Mouse (Mus musculus) stomach, postnatal 0 days (tissue): Measurements from ENCODE around the gene Astn1.

ENCODE experiments used
- CTCF ChIP-seq: IDR thresholded peaks from 2 replicates; pipeline ENCODE4 v1.5.1; 2016; ENCODE audit warnings: antibody characterized with exemption, low read depth, mild to moderate bottlenecking, moderate library complexity
- EP300 ChIP-seq: optimal IDR thresholded peaks from 2 replicates; pipeline ENCODE3; 2016; ENCODE audit warnings: antibody characterized with exemption

DNA sequence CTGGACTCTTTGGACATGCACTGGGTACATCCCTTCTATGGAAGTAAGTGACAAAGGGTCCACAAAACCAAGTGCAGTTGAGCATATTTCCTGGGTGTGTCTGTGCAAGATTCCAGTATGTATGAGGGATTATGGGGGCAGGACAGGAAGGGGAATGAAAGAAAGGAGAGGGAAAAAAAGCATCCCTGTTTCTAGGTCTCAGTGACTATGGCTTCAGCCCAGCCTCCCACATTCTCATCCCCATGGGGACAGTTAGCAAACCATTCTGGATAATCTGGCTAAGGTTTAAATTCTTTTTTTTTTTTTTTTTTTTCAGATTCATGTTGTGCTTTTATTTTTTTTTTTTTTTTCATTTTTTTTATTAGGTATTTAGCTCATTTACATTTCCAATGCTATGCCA, 280.2 kb downstream of the Astn1 start:
- TF ChIP-seq CTCF = no peak
- no peak for TF ChIP-seq EP300
